Mouse (Mus musculus): ENCODE data around the gene Hyou1. TPM values are rescaled to one million over a fixed set of nuclear protein-coding genes. Genes with fewer than 3 reads are reported as not detected.

The Hyou1 gene
- 47.0 and 53.6 TPM in 2 replicates for polyA plus RNA-seq (2012; rRNA removed)

DNA sequence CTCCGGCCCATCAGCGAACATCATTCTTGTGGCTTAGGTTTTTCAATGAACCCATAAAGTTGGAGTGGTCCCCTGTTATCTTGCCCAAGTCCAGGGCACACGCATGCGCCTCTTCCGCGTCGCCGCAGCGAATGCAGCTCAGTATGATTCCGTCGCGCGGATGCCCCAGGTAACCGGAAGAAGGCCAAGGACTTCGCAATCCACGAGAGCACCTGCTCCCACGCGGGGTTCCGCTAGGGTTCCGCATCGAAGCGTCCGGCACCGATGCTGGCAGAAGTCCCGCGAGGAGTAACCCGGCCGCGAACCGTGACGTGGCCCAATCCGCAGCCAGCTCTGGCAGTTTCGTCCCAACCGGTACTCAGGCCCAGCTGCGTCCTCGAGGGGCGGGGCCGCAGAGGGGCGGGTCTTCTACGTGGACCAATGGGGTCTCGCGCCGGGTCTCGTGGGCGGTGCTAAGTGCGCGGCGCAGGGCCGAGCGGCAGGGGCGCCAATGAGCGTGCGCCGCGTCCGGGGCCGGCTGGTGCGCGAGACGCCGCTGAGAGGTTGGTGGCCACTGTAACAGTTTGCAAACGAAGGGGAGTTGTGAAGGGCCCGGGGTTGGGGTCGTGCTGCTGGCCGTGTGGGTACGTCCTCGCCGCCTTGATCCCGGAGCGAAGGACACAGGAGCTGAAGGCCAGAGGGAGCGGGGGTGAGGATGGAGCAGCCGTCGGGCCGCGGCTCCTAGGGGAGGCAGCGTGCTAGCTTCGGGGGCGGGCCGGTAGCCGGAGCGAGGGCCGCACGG, at the start of gene Hyou1:
Gene Hyou1, plus strand, starts transcription at position 437 of the 781 bp plus-strand sequence.

GRCm38 (mm10) chr9:44334396-44335330, 44.6 kb upstream of the Hyou1 start, which contains the start of gene H2afx:
Gene H2afx, plus strand, starts transcription at chr9:44334694.

DNA sequence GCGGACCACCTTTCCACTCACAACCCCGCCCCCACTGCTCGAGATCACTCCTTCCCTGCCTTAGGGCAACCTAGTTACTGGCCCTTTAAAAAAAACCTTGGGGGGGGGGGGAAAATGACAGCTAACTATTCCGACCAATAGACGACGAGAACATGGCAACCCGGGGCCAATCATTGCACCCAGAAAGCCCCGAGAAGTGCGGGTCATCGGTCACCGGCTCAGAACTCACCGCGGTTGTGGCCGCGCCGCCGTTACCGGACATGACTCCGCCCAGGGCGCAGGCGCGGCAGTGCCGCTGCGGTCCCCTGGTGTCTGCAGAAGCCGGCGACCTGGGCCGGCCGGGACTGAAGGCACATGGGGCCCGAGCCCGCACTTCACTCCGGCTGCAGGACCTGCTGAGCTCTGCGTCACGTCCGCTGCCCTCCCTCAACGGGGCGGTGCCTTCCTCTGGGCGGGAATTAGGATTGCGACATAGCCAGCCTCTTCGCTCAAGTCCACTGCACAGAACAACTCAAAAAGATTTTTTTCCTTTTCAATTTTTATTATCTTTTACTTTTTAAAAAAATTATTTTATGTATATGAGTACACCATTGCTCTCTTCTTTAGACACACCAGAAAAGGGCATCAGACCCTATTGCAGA, 35.4 kb upstream of the Hyou1 start, which contains the start of gene Hmbs:
Gene Hmbs, minus strand, starts transcription at position 448 of the 641 bp plus-strand sequence.

GRCm38 (mm10) chr9:44361190-44361917, 17.9 kb upstream of the Hyou1 start, which contains the start of gene Vps11:
Gene Vps11, minus strand, starts transcription at chr9:44361670.

GRCm38 (mm10) chr9:44396684-44397411, 17.6 kb downstream of the Hyou1 start, which contains the start of gene Slc37a4:
Gene Slc37a4, plus strand, starts transcription at chr9:44396852.

DNA sequence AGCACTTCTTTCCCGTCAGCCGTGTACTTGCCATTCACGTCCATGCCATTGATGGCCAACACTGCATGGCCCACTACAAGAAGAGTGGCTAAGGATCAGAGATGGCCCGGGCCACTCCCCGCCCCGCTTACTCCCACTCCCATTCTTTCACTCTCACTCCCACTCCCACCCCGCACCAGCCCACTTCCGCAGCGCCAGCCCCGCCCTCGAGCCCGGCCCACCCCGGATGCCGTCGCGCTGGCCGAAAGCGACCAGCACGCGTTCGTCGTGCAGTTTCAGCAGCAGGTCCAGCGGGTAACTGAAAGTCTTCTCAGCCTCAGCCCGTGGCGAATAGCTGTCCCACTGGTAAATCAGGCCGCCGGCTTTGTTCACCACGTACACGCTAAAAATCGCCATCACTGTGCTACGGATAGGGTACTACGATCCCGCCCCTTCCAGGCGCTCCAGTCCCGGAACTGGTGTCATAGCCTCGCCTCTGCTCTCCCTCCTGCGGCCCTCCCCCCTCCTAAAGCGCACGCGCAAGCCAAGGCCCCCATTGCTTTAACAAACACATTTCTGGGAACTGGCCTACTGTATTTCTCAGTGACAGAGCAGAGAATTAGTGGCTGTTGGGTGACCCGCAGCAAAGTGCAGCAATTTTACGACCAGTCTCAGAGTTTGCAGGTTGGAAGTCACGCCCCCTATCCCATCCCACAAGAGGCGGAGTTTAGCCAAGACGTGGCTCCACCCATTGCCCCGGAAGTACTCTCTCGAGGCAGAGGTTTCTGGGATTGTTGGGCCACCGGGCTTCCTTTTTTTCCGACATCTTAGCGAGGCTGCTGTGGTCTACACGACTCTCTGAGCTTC, 27.8 kb downstream of the Hyou1 start, which contains the start of the genes Rps25 and Trappc4:
Gene Rps25, plus strand, starts transcription at position 234 of the 846 bp plus-strand sequence.
Gene Trappc4, minus strand, starts transcription at position 695 of the 846 bp plus-strand sequence.

GRCm38 (mm10) chr9:44418519-44419385, 39.5 kb downstream of the Hyou1 start, which contains the start of gene Ccdc84:
Gene Ccdc84, minus strand, starts transcription at chr9:44418569.

GRCm38 (mm10) chr9:44440961-44441360, 61.7 kb downstream of the Hyou1 start, which contains the start of gene Foxr1:
Gene Foxr1, minus strand, starts transcription at chr9:44441136.

Other genes with a start within 250 kb of the Hyou1 start
- 29.7 and 40.4 TPM in 2 replicates for gene Mcam, start 245.0 kb upstream of the Hyou1 start, polyA plus RNA-seq (2012; rRNA removed)
- 22.4 and 23.4 TPM in 2 replicates for gene Cbl, start 145.4 kb upstream of the Hyou1 start, polyA plus RNA-seq (2012; rRNA removed)
- gene Ccdc153, start 138.8 kb upstream of the Hyou1 start, polyA plus RNA-seq (2012; rRNA removed): 0.07 and 0.13 TPM in 2 replicates
- 0.74 and 0.75 TPM in 2 replicates for gene Pdzd3, start 128.0 kb upstream of the Hyou1 start, polyA plus RNA-seq (2012; rRNA removed)
- 4.3 and 4.6 TPM in 2 replicates for gene Nlrx1, start 110.9 kb upstream of the Hyou1 start, polyA plus RNA-seq (2012; rRNA removed)
- gene Abcg4, start 90.9 kb upstream of the Hyou1 start, polyA plus RNA-seq (2012; rRNA removed): 52.4 and 58.7 TPM in 2 replicates
- 43.3 and 49.9 TPM in 2 replicates for gene Hinfp, start 73.8 kb upstream of the Hyou1 start, polyA plus RNA-seq (2012; rRNA removed)
- 47.2 and 53.2 TPM in 2 replicates for gene C2cd2l, start 59.2 kb upstream of the Hyou1 start, polyA plus RNA-seq (2012; rRNA removed)
- 38.7 and 39.4 TPM in 2 replicates for gene Dpagt1, start 53.5 kb upstream of the Hyou1 start, polyA plus RNA-seq (2012; rRNA removed)
- gene H2afx, start 44.8 kb upstream of the Hyou1 start, polyA plus RNA-seq (2012; rRNA removed): 197 and 236 TPM in 2 replicates
- gene Hmbs, start 35.3 kb upstream of the Hyou1 start, polyA plus RNA-seq (2012; rRNA removed): 50.4 and 50.6 TPM in 2 replicates
- 36.0 and 37.5 TPM in 2 replicates for gene Vps11, start 17.8 kb upstream of the Hyou1 start, polyA plus RNA-seq (2012; rRNA removed)
- gene Slc37a4, start 17.4 kb downstream of the Hyou1 start, polyA plus RNA-seq (2012; rRNA removed): 48.9 and 50.0 TPM in 2 replicates
- gene Rps25, start 27.6 kb downstream of the Hyou1 start, polyA plus RNA-seq (2012; rRNA removed): 705 and 780 TPM in 2 replicates
- gene Trappc4, start 28.1 kb downstream of the Hyou1 start, polyA plus RNA-seq (2012; rRNA removed): 169 and 183 TPM in 2 replicates
- 57.4 and 62.5 TPM in 2 replicates for gene Ccdc84, start 39.1 kb downstream of the Hyou1 start, polyA plus RNA-seq (2012; rRNA removed)
- gene Foxr1, start 61.6 kb downstream of the Hyou1 start, polyA plus RNA-seq (2012; rRNA removed): not detected in 2 replicates
- 0.43 TPM in 1 of 2 replicates, not detected in the other for gene Upk2, start 75.5 kb downstream of the Hyou1 start, polyA plus RNA-seq (2012; rRNA removed)
- gene Bcl9l, start 103.3 kb downstream of the Hyou1 start, polyA plus RNA-seq (2012; rRNA removed): 18.8 and 23.9 TPM in 2 replicates
- gene Cxcr5, start 182.4 kb downstream of the Hyou1 start, polyA plus RNA-seq (2012; rRNA removed): 0.04 TPM in 2 replicates
- 49.3 and 55.0 TPM in 2 replicates for gene Ddx6, start 225.4 kb downstream of the Hyou1 start, polyA plus RNA-seq (2012; rRNA removed)